Mouse (Mus musculus) cerebellum, adult 11 months (tissue): ENCODE data around the gene Bmp3.

ENCODE experiments used
- DNase-seq: peaks from one replicate; pipeline ENCODE4 v3.0.0; 2022

Bmp3 gene

DNA sequence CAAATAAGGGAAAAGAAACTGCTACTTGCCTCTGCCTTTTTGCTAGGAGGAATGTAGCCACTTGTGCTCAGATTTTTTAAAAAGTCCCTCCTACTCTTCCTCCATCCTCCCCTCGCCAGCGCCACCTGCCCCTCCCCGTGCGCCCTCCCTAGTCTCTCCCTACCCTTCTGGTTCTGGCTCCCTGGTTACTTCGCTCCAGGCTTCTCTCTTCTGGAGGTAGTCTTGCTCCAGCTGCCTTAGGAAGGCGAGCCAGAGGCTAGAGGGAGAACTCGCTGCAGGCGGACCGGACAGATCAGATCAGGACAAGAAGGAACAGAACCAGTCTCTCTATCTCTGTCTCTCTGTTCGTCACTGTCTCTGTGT, at the start of gene Bmp3:
Bmp3 (plus strand) TSS at position 152 of the 363 bp plus-strand sequence.
- DNase-seq, result no peak

DNA sequence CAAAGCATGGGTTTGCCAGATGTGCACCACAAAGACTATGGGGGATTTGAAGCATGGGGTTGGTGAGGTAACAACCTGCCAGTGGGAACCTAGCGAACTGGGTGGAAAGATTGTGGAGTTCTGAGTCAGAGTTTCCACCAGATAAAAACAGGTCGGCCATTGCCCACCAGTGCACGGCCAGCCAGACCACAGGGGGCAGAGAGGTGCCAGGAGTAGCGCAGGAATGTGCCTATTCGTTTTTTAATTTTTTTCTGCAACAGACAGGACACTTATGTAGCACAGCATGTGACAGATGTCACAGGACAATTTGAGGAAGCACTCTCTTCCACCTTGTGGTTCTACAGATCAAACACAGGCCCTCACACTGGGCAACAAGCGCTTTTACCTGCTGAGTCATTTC, 49.5 kb upstream of the Bmp3 start:
- DNase-seq, result no peak

DNA sequence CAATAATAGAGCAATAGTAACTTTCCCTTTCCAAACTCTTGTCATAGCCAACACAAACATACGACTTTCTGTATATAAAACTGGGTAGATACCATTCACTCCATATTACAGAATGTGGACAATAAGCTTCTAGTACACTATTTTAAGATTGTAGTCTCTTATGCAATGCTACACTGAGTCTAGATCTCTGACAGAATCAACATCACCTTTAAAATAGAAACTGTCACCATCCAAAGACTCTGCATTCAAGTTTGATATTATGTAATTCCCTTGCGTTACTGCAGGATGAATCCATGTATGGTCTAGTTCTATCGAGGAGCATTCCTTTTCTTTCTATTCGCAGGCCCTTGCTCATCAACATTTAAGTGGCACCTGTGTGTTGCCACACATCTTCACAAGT, 47.7 kb upstream of the Bmp3 start:
- no peak for DNase-seq

DNA sequence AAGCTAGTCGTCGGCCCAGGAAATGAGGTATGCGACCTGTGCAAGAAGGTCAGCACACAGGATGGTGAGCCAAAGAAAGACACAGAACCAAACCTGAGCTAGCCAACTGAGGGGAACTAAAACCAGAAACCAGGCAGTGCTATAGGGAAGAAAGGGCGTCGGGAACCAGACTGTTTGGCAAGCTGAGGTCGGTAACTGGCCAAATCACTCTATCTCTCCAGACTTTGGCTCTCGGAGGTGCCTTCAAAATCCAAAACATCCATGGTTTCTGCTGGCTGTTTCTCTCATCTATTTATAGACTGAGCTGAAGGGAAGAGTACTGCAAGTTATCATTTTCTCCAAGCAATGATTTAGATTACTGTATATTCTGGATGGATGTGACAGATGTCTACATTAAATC, 47.2 kb upstream of the Bmp3 start:
- no peak for DNase-seq

DNA sequence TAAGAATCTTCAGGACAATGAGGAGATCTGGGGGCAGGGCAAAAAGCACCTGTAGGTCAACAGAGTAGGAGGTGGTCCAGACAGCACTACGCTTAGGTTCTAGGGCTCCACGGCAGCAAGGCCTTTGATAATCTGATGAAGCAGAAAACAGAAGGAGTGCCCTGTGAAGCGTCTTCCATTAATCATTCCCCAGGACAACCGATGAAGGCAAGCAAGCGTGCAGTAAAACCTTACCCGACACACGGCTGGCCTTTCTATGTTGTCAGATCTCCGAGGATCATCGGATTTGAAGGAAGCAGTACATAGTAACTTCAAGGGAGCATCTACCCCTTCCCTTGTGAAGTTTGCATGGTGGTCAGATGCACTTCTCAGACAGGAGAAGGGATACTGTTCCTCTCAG, 46.3 kb upstream of the Bmp3 start:
- no peak for DNase-seq

DNA sequence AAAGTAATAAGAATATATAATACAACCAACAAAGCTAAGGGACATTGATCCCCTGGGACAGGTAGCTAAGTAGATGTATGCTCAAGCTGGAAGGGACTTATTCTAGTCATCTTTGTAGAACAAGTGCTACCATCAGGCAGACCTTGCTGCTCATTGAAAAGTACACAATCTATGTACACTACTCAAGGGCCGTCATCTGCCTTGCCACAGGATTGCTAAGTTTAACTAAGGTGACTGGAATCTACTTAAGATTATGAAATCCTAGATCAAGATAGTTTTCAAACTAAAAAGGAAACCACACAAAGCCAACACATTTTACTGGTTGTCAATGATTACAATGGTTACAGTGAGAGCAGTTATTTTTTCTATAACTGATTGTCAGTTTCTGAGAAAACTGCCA, 41.8 kb upstream of the Bmp3 start:
- no peak for DNase-seq

DNA sequence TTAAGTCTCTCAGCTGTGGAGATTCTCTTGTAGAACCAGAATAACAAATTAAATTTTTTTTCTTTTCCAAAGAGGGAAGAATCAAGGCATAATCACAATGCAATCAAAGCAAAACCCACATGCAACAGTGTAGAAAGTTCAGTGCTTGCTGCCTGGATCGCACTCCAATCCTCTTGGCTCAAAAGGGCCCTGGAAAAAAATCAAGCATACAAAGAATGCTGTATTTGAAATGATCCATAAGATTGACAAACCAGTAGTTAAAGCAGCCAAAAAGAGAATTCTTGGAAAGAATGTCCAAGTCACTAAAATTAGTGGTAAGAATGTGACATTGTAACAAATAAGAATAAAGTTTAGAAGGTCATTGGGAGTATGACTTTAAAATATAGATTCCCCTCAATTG, 38.9 kb upstream of the Bmp3 start:
- no peak for DNase-seq

DNA sequence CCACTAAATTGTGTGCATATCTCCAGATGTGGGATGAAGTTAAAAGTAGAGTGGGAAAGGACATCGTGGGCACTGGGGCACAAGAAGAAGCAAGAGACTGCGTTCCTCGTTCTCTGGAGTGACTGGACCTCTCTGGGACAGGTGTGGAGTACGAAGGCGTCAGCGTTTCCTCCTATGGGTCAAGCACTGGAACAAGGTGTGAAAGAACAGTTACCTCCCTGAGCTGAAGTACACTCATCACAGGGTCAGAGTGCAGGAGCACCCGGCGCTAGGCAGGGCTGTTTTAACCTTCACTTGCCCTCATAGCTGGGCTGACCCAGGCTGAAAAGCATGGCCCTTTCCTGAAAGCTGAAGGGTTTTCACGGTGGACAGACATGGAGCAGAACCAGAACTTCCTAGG, 20.5 kb upstream of the Bmp3 start:
- no peak for DNase-seq

DNA sequence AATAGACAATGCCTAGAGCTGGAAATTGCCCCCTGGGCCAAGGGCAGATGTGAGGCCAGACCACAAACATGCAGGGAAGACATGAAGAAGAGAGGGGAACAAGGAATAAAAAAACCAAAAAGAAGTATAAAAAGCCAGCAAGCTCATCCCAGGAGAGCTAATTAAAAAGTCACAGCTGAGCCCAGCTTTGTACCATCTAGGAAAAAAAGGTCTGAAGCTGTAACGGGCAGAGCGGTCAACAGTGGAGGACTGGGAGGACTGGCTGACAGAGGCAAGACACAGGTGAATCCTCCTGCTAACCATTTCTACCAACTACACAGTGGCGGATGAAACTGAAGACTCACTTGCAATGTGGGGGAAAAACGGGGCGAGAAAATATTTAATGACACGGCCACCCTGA, 19.9 kb upstream of the Bmp3 start:
- DNase-seq, result no peak

DNA sequence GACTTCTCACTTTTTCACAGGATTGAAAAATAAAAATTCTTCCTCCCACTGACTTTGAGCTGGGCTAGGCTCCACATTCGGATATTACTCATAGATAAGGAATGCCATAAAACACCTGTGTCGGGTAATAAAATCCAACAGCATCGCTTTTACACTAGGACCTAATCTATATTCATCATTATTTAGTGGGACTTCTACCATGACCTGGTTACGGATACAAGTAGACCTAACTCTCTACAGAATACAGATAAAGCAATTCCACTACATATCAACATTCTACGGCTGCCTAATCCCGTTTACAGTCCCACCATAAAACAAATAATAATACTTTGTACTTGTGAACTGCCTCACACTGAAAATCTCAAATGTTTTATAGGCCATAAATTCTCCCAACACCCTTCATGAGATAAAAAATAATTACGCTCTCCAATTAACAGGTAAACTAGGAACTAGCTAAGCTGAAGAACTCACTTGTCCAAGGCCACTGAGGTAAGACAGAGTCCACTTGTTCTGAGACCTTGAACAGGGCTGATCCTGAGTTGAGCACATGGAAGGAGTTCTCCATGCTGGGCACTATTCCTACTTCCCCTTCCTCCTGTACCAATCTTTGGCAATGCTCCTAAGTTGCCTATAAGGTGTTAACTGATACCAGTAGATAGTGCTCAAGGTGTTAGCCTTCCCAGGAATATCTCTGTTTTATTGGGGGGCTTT, 11.5 kb upstream of the Bmp3 start:
- no peak for DNase-seq

DNA sequence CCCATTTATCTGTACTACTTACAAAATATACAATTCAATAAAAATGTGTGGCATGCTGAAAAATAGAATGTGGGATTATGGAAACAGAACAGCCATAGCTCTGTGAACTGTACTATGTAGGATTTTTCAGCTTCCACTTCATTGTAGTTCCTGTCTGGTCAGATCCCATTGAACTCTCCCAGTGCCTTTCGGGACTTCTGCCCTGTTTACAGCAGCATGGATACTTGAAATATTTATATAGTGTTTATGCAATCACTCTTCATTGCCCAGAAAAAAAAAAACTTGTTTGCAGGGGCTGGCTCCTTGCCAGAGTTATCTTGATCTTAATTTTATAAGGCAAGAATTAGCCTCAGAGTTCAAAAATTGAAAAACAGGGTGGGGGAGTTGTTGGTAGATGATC, 9.6 kb upstream of the Bmp3 start:
- no peak for DNase-seq

DNA sequence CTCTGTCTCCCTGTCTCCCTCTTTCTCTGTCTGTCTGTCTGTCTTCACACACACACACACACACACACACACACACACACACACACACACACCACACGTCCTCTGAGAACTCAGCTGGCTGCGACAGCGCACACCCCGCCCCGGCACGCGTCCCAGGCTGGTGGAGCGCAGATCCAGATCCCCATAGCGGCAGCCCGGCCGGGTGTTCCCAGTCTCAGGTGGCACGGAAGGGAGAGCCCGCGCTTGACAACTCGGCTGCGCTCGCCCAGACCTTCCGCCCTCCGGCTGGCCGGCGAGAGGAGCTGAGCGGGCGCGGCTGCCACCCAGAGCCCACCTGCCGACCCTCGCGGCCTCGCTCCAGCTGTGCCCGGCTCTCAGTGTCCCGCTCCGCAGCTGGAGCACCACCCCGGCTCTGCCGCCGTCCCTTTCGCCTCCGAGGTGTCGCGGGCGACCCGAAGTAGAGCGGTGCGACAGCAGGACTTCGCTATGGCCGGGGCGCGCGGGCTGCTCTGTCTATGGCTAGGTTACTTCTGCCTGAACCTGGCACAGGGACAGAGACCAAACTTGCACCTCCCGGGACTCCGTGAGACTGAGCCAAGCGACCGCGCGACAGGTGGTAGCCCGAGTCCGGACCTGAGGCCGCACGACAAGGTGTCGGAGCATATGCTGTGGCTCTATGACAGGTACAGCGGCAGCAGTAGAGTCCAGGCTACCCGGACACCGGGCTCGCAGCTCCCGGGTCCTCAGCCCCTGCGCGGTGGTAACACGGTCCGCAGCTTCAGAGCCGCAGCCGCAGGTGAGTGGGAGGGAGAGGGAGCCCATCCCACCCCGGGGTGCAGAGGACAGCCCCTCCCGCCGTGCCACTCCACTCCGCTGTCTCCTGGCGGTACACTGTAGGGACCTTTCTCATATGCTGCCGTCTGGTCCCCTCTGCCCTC, 681 bp downstream of the Bmp3 start:
- DNase-seq, result no peak

DNA sequence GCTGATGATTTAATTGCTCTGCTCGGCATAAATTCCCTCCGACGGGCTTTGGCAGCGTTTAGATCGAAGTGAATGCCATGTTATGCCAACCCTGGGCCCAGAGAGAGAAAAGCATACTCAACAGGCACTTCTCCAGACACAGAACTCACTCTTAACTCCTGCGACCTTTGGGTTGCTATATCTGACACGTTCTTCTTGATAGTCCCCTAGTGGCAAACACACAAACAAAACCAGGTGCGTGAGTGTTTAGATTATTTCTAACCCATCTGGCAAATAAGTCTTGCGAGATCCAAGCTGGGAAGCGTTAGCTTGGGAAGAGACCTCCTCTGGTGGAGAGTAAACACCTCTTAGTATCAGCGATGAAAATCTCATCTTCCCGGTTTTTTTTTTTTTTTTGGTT, 1.5 kb downstream of the Bmp3 start:
- no peak for DNase-seq

DNA sequence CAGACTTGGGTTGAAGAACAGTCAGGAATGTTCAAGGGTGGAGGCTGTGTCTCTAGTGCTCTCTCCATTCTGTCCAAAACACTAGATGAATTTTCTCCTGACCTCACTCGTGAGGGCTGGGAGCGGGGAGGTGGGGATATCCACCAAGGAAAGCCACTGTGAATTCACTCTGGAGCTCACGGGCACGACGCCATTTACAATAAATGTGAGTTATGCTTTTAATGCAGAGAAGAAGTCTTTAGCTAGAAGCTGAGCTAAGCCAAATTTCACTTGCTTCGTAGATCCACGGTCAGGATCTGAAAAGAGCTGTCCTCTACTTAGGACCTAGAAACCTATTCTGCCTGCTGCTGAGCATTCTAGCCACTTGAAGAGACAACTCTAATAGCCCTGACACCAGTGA, 2.1 kb downstream of the Bmp3 start:
- DNase-seq, result no peak

DNA sequence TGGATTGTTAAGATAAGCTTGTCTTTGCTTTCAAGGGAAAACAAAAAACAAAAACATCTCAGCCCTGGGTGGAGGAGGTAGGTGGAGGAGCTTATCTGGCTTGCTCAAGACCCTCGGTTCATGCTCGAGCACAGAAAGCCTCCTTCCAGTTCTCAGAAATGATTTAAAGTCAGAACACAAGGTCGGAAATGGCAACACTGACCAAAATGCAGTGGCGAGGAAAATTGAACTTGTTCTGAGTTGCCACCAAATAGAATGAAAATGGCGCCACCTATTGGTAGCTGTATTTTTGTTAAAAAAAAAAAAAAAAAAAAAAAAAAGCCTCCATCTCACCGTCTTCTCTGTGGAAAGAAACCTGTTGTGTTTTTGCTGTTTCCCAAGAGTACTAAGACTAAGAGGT, 9.7 kb downstream of the Bmp3 start:
- no peak for DNase-seq

DNA sequence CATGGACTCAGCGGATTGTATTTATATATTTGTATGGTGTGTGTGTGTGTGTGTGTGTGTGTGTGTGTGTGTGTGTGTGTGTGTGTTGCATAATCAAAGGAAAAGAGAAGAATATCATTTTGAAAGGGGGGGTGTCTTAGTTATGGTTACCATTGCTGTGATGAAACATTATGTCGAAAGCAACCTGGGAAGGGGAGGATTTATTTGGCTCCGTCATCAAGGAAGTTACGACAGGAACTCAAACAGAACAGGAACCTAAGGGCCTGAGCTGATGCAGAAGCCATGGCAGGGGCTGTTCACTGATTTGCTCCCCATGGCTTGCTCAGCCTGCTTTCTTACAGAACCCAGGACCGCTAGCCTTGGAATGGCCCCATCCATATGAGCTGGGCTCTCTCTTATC, 10.9 kb downstream of the Bmp3 start:
- DNase-seq, result no peak

DNA sequence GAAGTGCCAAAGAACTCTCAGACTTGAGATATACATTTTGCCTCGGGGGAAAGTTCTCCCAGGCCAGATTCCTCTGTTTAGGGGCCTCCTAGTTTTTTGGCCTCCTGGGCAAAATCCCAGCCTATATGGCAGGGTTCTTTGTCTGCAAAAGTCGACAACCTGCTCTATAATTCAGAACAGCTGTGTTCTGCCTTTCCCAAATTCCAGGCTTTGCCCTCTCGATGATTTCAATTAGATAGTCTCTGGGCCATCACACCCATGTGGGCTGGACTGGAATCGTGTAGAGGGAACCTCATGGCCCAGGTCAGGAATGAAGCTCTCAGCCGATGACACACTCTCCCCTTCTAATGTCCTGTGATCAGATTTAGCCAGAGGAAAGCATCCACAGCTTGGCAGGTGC, 21.8 kb downstream of the Bmp3 start:
- DNase-seq, result no peak

DNA sequence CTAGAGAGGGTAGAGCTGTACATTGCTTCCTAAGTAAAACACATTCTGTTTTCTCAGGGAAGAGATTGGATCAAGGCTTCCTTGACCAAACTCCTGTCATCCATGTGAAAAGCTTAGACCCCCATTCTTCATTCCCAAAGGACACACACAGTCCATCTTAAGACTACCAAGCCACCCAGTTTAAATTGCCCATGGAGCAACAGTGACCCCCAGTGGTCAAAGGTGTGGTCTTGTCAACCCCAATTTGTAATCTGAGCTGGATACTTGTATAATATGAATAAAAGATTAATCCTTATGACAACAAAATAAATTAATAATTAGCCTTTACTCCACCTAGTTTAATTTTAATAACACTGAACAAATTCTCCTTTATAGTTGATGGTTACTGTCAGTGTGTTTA, 24.7 kb downstream of the Bmp3 start:
- no peak for DNase-seq

DNA sequence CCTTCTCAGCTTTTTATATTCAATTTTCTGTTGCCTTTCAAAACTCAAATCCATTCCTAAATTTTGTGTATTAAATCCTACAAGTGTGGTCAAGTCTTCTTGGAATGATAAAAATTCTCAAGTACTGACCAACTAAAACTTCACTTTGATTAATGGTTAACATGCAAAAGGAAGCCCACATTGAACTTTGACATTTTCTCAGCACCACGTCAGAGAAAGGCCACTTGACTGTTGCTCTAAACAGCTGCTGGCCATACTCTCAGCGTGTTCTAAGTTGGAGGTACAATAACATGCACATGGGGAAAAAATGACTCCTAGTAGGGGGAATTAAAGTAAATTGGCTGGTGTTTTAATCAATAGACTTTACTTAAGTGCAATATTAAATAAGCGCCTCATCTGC, 27.9 kb downstream of the Bmp3 start:
- DNase-seq, result no peak

DNA sequence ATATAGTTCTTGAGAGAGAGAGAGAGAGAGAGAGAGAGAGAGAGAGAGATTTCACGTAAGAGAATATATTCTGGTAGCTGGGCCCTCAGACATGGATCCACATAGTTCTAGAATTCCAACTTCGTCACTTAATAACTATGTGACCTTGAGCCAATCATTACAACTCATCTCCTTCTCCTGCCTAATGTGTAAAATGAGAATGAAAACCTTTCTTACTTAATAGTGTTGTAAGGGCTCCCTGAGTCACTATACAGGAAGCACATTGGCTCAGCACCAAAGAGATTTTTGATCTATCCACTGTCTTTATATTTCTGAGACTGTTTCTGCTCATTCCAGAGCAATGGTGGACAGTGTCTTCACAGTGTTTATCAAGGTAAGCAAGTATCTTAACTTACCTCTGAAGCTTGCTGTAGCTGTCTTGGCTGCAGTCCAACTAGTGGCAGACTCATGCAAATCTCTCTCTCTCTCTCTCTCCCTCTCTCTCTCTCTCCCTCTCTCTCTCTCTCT, 36.4 kb downstream of the Bmp3 start:
- no peak for DNase-seq

DNA sequence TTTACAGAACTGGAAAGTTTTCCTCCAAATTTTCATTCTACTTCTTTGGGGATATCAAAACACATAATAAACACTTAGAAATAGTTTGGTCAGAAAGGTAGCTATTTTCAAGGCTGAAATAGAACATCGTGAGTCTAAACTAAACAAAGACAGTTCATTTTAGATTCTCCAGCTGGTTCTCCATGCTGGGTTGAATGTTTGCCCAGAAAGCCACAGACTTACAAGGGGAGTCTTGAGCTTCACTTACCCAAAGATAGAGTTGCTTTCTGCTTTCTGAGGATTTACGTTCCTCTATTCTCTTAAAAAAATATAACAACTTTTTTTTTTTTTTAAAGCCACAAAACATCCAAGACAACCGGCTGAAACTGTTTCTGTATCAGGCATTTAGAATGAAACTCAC, 40.1 kb downstream of the Bmp3 start:
- no peak for DNase-seq

DNA sequence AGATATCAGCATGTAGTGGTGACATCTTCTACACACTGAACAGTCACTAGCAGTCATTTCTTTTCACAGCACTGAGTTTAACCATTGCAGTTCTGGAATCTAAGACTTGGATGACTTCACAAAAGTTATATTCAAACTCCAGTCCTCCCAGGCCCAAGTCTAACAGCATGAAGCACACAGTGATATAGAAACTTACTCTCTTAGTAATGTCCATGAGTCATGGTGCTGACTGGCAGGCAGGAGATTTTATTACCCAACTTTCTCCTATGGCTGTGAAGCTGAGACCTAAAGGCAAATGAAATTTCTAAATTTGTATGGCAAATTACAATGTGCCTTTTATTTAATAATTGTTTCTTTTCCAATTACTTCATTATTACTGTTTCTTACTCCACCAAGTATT, 43.7 kb downstream of the Bmp3 start:
- no peak for DNase-seq

DNA sequence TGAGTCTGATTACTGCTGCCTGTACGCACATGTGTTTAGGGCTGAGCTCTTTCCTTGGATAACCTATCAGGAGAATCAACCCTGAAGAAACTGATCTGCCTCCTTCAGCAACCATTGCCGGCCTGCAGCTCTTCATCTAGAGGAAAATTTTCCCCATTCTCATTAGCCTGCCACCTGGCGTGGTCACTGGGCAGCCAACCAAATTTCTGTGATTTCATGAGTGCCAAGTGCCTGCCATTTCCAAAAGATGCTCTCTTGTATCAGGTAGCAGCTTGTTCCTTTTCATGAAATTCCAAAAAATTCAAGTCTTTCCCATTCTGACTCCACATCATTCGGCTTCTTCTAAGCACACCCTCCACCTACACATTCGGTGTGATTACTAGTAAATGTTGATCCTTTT, 46.7 kb downstream of the Bmp3 start:
- peak; percentile 18 for DNase-seq

DNA sequence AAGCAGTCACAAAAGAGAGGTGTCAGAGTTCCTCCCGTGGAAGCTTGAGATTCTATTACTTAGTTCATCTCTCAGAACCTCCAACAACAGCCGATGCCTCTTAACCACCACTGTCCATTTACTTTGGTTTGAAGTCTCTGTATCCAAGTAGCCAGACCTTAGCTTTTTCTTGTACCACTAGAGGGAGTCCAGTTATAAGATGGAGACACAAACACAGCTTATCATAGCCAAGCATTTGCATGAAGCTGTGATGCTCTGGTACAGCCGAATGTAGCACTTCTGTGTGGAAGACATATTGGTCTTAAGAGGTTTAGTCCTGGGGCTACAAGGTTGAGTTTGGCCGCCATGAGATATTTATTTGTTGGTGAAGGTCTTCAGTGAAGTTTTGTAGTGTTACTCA, 48.1 kb downstream of the Bmp3 start:
- DNase-seq, result no peak
